Mouse (Mus musculus): Measurements from ENCODE around the gene Snrnp200. TPM values are rescaled to one million over a fixed set of nuclear protein-coding genes. Genes with fewer than 3 reads are reported as not detected.

The Snrnp200 gene
- polyA plus RNA-seq (2015; fragmentation: Nextera tagmentation; extraction: Ambion mirVana): 18.9 and 19.8 TPM in 2 replicates

GRCm38 (mm10) chr2:127207547-127208451 lies at the start of gene Snrnp200, which contains the start of gene 1810024B03Rik:
Gene Snrnp200, plus strand, starts transcription at chr2:127208386.
Gene 1810024B03Rik, minus strand, starts transcription at chr2:127208280.

GRCm38 (mm10) chr2:127247592-127248333 lies 39.6 kb downstream of the Snrnp200 start, which contains the start of the genes Ciao1 and Tmem127:
Gene Ciao1, minus strand, starts transcription at chr2:127247816.
Gene Tmem127, plus strand, starts transcription at chr2:127247908.

GRCm38 (mm10) chr2:127269491-127270299 lies 61.5 kb downstream of the Snrnp200 start, which contains the start of gene Stard7:
Gene Stard7, plus strand, starts transcription at chr2:127270218.

Other genes with a start within 250 kb of the Snrnp200 start
- gene Ap4e1, start 199.7 kb upstream of the Snrnp200 start, polyA plus RNA-seq (2015; fragmentation: Nextera tagmentation; extraction: Ambion mirVana): 5.7 and 6.8 TPM in 2 replicates
- 113 and 119 TPM in 2 replicates for gene Blvra, start 137.7 kb upstream of the Snrnp200 start, polyA plus RNA-seq (2015; fragmentation: Nextera tagmentation; extraction: Ambion mirVana)
- 11.2 and 18.5 TPM in 2 replicates for gene Ncaph, start 74.4 kb upstream of the Snrnp200 start, polyA plus RNA-seq (2015; fragmentation: Nextera tagmentation; extraction: Ambion mirVana)
- gene Itpripl1, start 64.9 kb upstream of the Snrnp200 start, polyA plus RNA-seq (2015; fragmentation: Nextera tagmentation; extraction: Ambion mirVana): 28.4 TPM in 2 replicates
- 2.3 and 2.7 TPM in 2 replicates for gene 1810024B03Rik, start 106 bp upstream of the Snrnp200 start, polyA plus RNA-seq (2015; fragmentation: Nextera tagmentation; extraction: Ambion mirVana)
- gene Ciao1, start 39.4 kb downstream of the Snrnp200 start, polyA plus RNA-seq (2015; fragmentation: Nextera tagmentation; extraction: Ambion mirVana): 36.1 and 42.2 TPM in 2 replicates
- gene Tmem127, start 39.5 kb downstream of the Snrnp200 start, polyA plus RNA-seq (2015; fragmentation: Nextera tagmentation; extraction: Ambion mirVana): 24.2 and 24.4 TPM in 2 replicates
- 37.0 and 38.7 TPM in 2 replicates for gene Stard7, start 61.8 kb downstream of the Snrnp200 start, polyA plus RNA-seq (2015; fragmentation: Nextera tagmentation; extraction: Ambion mirVana)
- gene Dusp2, start 127.8 kb downstream of the Snrnp200 start, polyA plus RNA-seq (2015; fragmentation: Nextera tagmentation; extraction: Ambion mirVana): 3.1 and 3.2 TPM in 2 replicates
- not detected in 2 replicates for gene Astl, start 130.3 kb downstream of the Snrnp200 start, polyA plus RNA-seq (2015; fragmentation: Nextera tagmentation; extraction: Ambion mirVana)
- 0.66 and 0.82 TPM in 2 replicates for gene Adra2b, start 154.8 kb downstream of the Snrnp200 start, polyA plus RNA-seq (2015; fragmentation: Nextera tagmentation; extraction: Ambion mirVana)
- 0.21 and 0.23 TPM in 2 replicates for gene Gpat2, start 216.8 kb downstream of the Snrnp200 start, polyA plus RNA-seq (2015; fragmentation: Nextera tagmentation; extraction: Ambion mirVana)
- gene Fahd2a, start 236.2 kb downstream of the Snrnp200 start, polyA plus RNA-seq (2015; fragmentation: Nextera tagmentation; extraction: Ambion mirVana): 20.4 and 22.1 TPM in 2 replicates